Mouse (Mus musculus) midbrain, postnatal 0 days (tissue): ENCODE measurements at regions not wholly inside any gene's neighbourhood (a gene's known extent, or its start where the extent isn't known, plus 50 kb on each side); places are given as distances from the start of the nearest gene placed in this dataset.

Source experiments
- ATAC-seq: fragments of 200-750 bp; cut with Nextera tagmentation; 2 replicates; pipeline ENCODE4 v1.8.0; 2017; ENCODE audit warnings: moderate number of reproducible peaks, mild to moderate bottlenecking, moderate TSS enrichment, moderate library complexity; ENCODE audit not compliant: low FRiP score
- DNase-seq: peaks from one replicate; pipeline ENCODE4 v3.0.0-alpha.2; 2015; ENCODE audit warnings: low spot score
- H3K27ac ChIP-seq: fragments of 300-500 bp; sonication (generic); 2 replicates; pipeline ENCODE4 v1.5.1; 2014; ENCODE audit warnings: low read depth, mild to moderate bottlenecking, low read length, mixed read lengths
- H3K27me3 ChIP-seq: fragments of 300-500 bp; sonication (generic); 2 replicates; pipeline ENCODE4 v1.6.1; 2014; ENCODE audit warnings: low read length, control low read depth, mixed read lengths; ENCODE audit not compliant: insufficient read depth
- H3K36me3 ChIP-seq: fragments of 300-500 bp; sonication (generic); 2 replicates; pipeline ENCODE4 v1.6.1; 2014; ENCODE audit warnings: low read length, control low read depth, mixed read lengths; ENCODE audit not compliant: insufficient read depth
- H3K4me1 ChIP-seq: fragments of 300-500 bp; sonication (generic); 2 replicates; pipeline ENCODE4 v1.6.1; 2014; ENCODE audit warnings: mild to moderate bottlenecking, control low read depth, antibody characterized with exemption, low read length, mixed read lengths; ENCODE audit not compliant: insufficient read depth
- H3K4me2 ChIP-seq: fragments of 300-500 bp; sonication (generic); 2 replicates; pipeline ENCODE4 v1.6.1; 2014; ENCODE audit warnings: low read depth, mild to moderate bottlenecking, low read length, mixed read lengths; ENCODE audit not compliant: poor library complexity, severe bottlenecking
- H3K4me3 ChIP-seq: fragments of 300-500 bp; sonication (generic); 2 replicates; pipeline ENCODE4 v1.5.1; 2014; ENCODE audit warnings: low read depth, mild to moderate bottlenecking, low read length, moderate library complexity
- H3K9ac ChIP-seq: fragments of 300-500 bp; sonication (generic); replicated peaks from 2 replicates; pipeline ENCODE4 v1.6.1; 2014; ENCODE audit warnings: mild to moderate bottlenecking, low read length, moderate library complexity, mixed read lengths; ENCODE audit not compliant: poor library complexity, severe bottlenecking
- H3K9me3 ChIP-seq: fragments of 300-500 bp; sonication (generic); 2 replicates; pipeline ENCODE4 v1.6.1; 2016; ENCODE audit warnings: low read length, control low read depth
- CTCF ChIP-seq: IDR thresholded peaks from 2 replicates; pipeline ENCODE4 v1.5.1; 2016; ENCODE audit warnings: antibody characterized with exemption, mild to moderate bottlenecking
- WGBS: fragments of 180-500 bp; shearing (Covaris S2); extraction: QIAGEN DNeasy Blood & Tissue Kit; methylation state at CpG from one replicate; pipeline ENCODE4 v1.1.7; 2014; 5-methylcytosine and 5-hydroxymethylcytosine counted together

DNA sequence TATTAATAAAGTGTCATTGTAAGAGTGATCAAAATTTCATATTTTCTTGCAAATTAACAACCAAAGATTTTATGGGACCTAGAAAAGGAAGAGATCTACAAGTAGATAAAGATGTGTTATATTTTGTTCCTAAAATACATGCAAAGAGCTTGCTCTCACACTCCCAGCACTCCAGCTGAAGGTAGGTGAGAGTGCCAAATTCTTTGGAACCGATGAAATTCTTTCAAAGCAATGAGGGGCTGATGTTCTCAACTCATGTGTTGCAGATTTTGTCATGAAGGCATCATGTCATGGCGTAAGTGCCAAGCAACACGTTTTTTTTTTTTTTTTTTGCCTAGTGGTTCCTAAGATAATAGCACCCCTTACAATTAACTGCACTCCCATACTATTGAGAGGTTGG is 573.8 kb downstream of the Hsfy2 start:
- Histone ChIP-seq H3K4me1 (no peaks in the 10 kb centered on the region), H3K27ac (no peak overlapping the region), H3K4me3 (no peak overlapping the region), H3K9me3 (no peaks in the 10 kb centered on the region), H3K27me3 (no peaks in the 10 kb centered on the region), H3K36me3 (no peaks in the 10 kb centered on the region), H3K4me2 (no peak overlapping the region), H3K9ac (no peak overlapping the region)
- ATAC-seq (no peak), DNase-seq (no peak)
- 67% methylated on average over 3 of the region's 3 CpGs for WGBS
- TF ChIP-seq CTCF = no peak
